Mouse (Mus musculus) embryonic facial prominence, embryonic 14.5 days (tissue): ENCODE measurements at regions not wholly inside any gene's neighbourhood (a gene's known extent, or its start where the extent isn't known, plus 50 kb on each side); places are given as distances from the start of the nearest gene placed in this dataset.

Experiments used
- ATAC-seq: fragments of 200-750 bp; cut with Nextera tagmentation; 2 replicates; pipeline ENCODE4 v1.8.0; 2017; ENCODE audit warnings: low read depth, moderate number of reproducible peaks, moderate TSS enrichment
- DNase-seq: peaks from one replicate; pipeline ENCODE4 v3.0.0-alpha.2; 2015; ENCODE audit warnings: low spot score
- H3K27ac ChIP-seq: fragments of 300-500 bp; sonication (generic); replicated peaks from 2 replicates; pipeline ENCODE4 v1.5.1; 2014; ENCODE audit warnings: low read depth, mild to moderate bottlenecking, low read length, moderate library complexity
- H3K27me3 ChIP-seq: fragments of 300-500 bp; sonication (generic); replicated peaks from 2 replicates; pipeline ENCODE4 v1.6.1; 2014; ENCODE audit warnings: low read length; ENCODE audit not compliant: control insufficient read depth, insufficient read depth
- H3K36me3 ChIP-seq: fragments of 300-500 bp; sonication (generic); 2 replicates; pipeline ENCODE4 v1.6.1; 2014; ENCODE audit warnings: low read length, mixed read lengths; ENCODE audit not compliant: control insufficient read depth, insufficient read depth
- H3K4me1 ChIP-seq: fragments of 300-500 bp; sonication (generic); 2 replicates; pipeline ENCODE4 v1.6.1; 2014; ENCODE audit warnings: antibody characterized with exemption, low read length; ENCODE audit not compliant: control insufficient read depth, insufficient read depth
- H3K4me2 ChIP-seq: fragments of 300-500 bp; sonication (generic); 2 replicates; pipeline ENCODE4 v1.6.1; 2014; ENCODE audit warnings: low read depth, mild to moderate bottlenecking, low read length, moderate library complexity, mixed read lengths
- H3K4me3 ChIP-seq: fragments of 300-500 bp; sonication (generic); 2 replicates; pipeline ENCODE4 v1.5.1; 2014; ENCODE audit warnings: low read depth, mild to moderate bottlenecking, low read length
- H3K9ac ChIP-seq: fragments of 300-500 bp; sonication (generic); 2 replicates; pipeline ENCODE4 v1.6.1; 2014; ENCODE audit warnings: low read depth, mild to moderate bottlenecking, low read length, moderate library complexity, mixed read lengths
- H3K9me3 ChIP-seq: fragments of 300-500 bp; sonication (generic); 2 replicates; pipeline ENCODE4 v1.6.1; 2016; ENCODE audit warnings: low read length; ENCODE audit not compliant: control insufficient read depth
- WGBS: fragments of 180-500 bp; shearing (Covaris S2); extraction: QIAGEN DNeasy Blood & Tissue Kit; methylation state at CpG from one replicate; pipeline ENCODE4 v1.1.7; 2014; 5-methylcytosine and 5-hydroxymethylcytosine counted together

DNA sequence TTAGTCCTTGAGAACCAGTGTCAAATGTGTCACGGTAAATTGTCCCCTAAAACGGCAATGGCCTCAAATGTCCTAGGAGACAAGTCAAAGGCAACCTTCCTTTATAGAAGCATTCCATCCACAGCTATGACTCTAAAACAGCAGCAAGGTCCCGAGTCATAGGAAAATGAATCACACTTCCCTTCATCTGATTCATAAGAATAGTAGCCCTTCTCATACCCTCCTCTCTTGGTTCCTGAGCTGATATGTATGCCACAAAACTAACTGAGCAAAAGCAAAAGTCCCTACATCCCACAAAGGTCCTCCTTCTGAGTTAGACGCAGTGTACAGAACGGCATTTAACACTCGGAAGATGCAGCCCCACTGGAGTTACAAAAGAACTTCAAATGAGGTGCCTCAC lies 250.6 kb upstream of the Thrb start:
- H3K9me3 ChIP-seq = no peaks in the 10 kb centered on the region
- H3K27ac ChIP-seq = no peak overlapping the region
- ATAC-seq = no peak
- H3K4me2 ChIP-seq = no peak overlapping the region
- DNase-seq = no peak
- H3K4me3 ChIP-seq = no peak overlapping the region
- 0 out of 2 replicates have a peak, but pooled peaks cover 3% of the 10 kb centered on the region for H3K4me1 ChIP-seq
- WGBS = 87% methylated on average over 6 of the region's 6 CpGs
- no peaks in the 10 kb centered on the region for H3K27me3 ChIP-seq
- no peak overlapping the region for H3K9ac ChIP-seq
- no peaks in the 10 kb centered on the region for H3K36me3 ChIP-seq

DNA sequence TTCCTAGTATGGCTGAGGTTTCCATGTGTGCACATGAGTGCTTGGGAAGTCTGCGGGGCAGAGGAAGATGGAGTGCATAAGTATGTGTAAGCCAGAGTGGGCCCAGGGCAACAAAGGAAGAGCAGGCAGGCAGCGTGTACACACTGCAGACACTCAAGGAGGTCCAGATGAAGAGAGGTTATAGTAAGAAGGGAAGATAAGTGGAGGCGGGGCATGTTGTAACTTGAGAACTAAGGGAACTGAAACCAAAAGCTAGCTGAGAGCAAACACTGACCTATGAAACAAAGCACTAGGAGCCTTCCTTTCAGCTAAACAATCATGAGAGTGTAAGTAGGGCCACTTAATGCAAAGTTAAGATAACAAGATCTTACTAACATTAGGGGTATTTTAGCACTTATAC lies 249.3 kb upstream of the Thrb start:
- 27% methylated on average over 3 of the region's 3 CpGs for WGBS

DNA sequence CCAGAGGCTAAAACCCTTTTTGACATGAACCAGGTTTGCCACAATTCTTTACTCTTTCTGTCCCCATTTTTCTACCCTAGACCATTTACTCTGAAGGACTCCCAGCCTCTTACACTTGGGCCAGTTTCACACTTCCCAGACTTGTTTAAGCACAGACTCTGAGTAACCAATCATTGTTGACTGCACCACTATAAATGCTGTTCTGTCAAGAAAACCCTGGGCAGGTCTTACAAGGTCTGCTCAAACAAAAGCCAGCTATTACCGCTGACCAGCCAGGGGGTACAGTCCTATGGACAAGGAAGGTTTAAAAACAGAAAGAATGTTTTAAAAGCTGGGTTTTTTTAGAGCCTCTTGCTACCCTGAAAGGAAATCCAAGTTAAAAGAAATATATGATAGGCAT lies 248.8 kb upstream of the Thrb start:
- H3K9ac ChIP-seq = no peak overlapping the region
- no peaks in the 10 kb centered on the region for H3K27me3 ChIP-seq
- H3K4me3 ChIP-seq = no peak overlapping the region
- ATAC-seq (no peak), DNase-seq (no peak)
- 0 out of 2 replicates have a peak, but pooled peaks cover 3% of the 10 kb centered on the region for H3K4me1 ChIP-seq
- 61% methylated on average over 1 of the region's 1 CpGs for WGBS
- H3K27ac ChIP-seq = no peak overlapping the region
- H3K9me3 ChIP-seq = no peaks in the 10 kb centered on the region
- H3K36me3 ChIP-seq = no peaks in the 10 kb centered on the region
- no peak overlapping the region for H3K4me2 ChIP-seq

More for the DNA sequence above, 249.3 kb upstream of the Thrb start:
- H3K9ac ChIP-seq = no peak overlapping the region
- 0 out of 2 replicates have a peak, but pooled peaks cover 3% of the 10 kb centered on the region for H3K4me1 ChIP-seq
- H3K36me3 ChIP-seq = no peaks in the 10 kb centered on the region
- peak; percentile 26 for DNase-seq
- ATAC-seq = no peak
- no peaks in the 10 kb centered on the region for H3K27me3 ChIP-seq
- no peak overlapping the region for H3K27ac ChIP-seq
- H3K4me3 ChIP-seq = no peak overlapping the region
- H3K9me3 ChIP-seq = no peaks in the 10 kb centered on the region
- no peak overlapping the region for H3K4me2 ChIP-seq

DNA sequence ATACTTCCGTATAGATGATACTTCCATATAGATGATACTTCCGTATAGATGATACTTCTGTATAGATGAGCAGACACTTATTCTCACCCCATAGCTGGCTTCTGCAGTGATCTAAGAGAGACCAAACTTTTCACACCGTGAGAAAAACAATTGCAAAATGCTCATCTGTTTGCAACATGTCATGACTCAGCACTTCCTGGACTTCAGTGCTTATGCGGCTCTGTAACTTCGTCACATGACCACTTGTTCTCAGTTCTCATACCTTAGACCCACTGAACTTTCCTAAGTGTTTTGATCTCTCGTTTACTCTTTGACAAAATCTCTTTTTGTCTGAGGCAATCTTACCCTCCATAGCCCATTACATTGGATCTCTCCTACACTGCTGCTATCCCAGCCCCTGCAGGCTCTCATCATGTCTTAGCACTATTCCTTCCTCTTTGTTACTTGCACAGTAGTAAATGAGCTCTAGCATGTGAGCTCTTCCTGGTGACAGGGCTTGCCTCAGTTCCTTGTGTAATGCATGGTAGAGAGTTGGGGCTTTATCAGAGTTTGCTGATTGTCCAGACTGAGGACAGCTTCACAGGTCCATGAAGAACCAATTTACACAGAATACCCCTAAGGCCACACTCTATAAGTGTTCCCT lies 245.7 kb upstream of the Thrb start:
- H3K4me2 ChIP-seq = no peak overlapping the region
- 79% methylated on average over 6 of the region's 6 CpGs for WGBS
- no peaks in the 10 kb centered on the region for H3K9me3 ChIP-seq
- ATAC-seq (no peak), DNase-seq (no peak)
- H3K27ac ChIP-seq = no peak overlapping the region
- H3K4me3 ChIP-seq = no peak overlapping the region
- H3K27me3 ChIP-seq = no peaks in the 10 kb centered on the region
- no peaks in the 10 kb centered on the region for H3K4me1 ChIP-seq
- H3K36me3 ChIP-seq = no peaks in the 10 kb centered on the region
- no peak overlapping the region for H3K9ac ChIP-seq

DNA sequence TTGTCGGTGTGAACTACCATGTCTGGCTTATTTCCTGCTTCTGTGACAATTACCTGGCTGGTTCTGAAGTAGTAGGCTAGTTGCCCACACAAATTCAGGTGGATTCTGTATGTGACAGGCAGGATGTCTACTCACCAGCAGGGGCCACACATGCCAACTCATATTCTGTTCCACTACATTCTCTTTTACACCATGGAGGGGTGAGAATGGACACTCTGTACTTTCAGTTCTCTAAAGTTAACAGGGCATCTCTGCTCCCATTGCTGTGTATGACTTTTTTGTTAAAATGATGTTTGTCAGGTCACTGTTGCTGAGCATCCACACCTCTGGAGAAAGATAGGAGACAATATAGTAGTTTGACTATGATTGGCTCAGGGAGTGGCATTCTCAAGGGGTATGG lies 232.3 kb upstream of the Thrb start:
- Histone ChIP-seq H3K4me1 (no peaks in the 10 kb centered on the region), H3K9ac (no peak overlapping the region), H3K27me3 (no peaks in the 10 kb centered on the region), H3K9me3 (no peaks in the 10 kb centered on the region), H3K4me2 (no peak overlapping the region), H3K4me3 (no peak overlapping the region), H3K36me3 (no peaks in the 10 kb centered on the region), H3K27ac (no peak overlapping the region)
- 67% methylated on average over 1 of the region's 1 CpGs for WGBS
- no peak for DNase-seq
- ATAC-seq = no peak

DNA sequence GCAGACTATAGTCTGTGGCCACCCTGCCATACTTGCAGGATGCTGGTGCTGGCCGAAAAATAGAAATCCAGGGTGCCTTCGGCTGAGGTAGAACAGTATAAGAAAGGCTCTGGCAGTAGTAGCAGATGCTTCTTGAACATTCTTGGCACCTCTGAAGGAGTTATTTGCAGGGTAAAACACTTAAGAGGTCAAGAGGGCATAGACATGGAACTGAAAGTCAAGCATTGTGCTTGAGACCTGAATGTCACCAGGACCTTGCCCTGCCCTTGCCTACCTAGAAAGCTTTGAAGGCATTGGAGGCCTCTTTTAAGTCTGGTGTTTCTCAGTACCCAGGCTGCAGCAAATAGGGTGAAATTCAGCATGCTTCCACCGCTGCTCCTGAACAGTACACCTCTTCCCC lies 230.9 kb upstream of the Thrb start:
- no peaks in the 10 kb centered on the region for H3K36me3 ChIP-seq
- H3K27me3 ChIP-seq = no peaks in the 10 kb centered on the region
- H3K4me3 ChIP-seq = no peak overlapping the region
- 79% methylated on average over 3 of the region's 3 CpGs for WGBS
- H3K9me3 ChIP-seq = no peaks in the 10 kb centered on the region
- ATAC-seq = no peak
- no peak overlapping the region for H3K27ac ChIP-seq
- H3K9ac ChIP-seq = no peak overlapping the region
- H3K4me2 ChIP-seq = no peak overlapping the region
- H3K4me1 ChIP-seq = no peaks in the 10 kb centered on the region
- no peak for DNase-seq

DNA sequence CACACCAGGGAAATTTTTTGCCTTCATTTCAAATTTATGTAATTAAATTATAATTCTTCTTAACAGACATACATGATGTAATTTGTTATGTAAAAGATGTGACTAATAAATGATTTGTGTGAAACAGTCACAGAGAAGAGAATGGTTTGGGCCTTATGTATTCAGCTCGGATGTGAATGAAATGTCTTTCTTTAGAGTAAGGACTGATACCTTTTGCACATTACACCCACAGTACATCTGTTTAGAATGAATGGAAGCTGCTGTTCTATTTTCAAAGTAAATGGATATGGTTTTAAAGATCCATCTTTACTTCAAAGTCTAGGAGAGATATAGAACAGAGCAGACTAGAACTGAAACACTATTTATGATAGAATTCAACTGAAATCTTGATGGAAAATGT lies 226.7 kb upstream of the Thrb start:
- 51% methylated on average over 1 of the region's 1 CpGs for WGBS

DNA sequence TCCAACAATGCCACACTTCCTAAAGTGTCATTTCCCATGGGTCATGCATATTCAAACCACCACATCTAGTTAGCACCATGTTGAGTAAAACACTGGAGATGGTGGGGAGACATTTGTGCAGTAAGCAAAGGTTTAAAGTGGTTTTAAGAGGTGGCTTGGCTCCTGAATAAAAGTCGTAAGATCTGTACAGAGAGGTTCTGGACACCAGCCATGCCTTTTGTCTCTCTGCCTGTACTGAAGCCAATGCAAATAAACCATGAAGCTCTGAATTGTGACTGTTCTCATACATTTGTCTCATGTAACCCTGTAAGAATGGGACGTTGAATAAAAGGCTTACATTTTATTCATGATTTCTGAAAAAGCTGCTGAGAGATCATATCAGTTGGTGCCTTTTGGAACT lies 202.1 kb upstream of the Thrb start:
- 56% methylated on average over 2 of the region's 2 CpGs for WGBS
- no peak for ATAC-seq
- H3K27ac ChIP-seq = no peak overlapping the region

More for the DNA sequence above, 226.7 kb upstream of the Thrb start:
- H3K4me2 ChIP-seq = no peak overlapping the region
- H3K4me3 ChIP-seq = no peak overlapping the region
- ATAC-seq (no peak), DNase-seq (no peak)
- no peaks in the 10 kb centered on the region for H3K4me1 ChIP-seq
- H3K27ac ChIP-seq = no peak overlapping the region
- no peaks in the 10 kb centered on the region for H3K9me3 ChIP-seq
- no peaks in the 10 kb centered on the region for H3K27me3 ChIP-seq
- no peaks in the 10 kb centered on the region for H3K36me3 ChIP-seq
- no peak overlapping the region for H3K9ac ChIP-seq

DNA sequence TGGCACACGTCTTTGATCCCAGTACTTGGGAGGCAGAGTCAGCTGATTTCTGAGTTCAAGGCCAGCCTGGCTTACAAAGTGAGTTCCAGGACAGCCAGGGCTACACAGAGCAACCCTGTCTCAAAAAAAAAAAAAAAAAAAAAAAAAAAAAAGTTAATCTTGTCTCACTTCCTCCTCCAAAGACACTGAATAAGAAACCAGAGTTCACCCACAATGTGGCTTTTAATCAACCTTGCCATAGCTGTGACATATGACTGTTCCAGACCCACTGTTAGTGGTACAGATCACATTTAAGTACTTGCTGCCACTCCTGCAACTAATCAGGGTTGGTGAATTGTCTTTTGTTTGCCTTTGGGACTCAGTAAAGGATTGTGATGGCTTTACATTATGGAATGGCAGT lies 181.1 kb upstream of the Thrb start:
- Histone ChIP-seq H3K4me2 (no peak overlapping the region), H3K36me3 (no peaks in the 10 kb centered on the region), H3K4me3 (no peak overlapping the region), H3K27ac (no peak overlapping the region), H3K9me3 (no peaks in the 10 kb centered on the region), H3K9ac (no peak overlapping the region), H3K27me3 (no peaks in the 10 kb centered on the region), H3K4me1 (no peaks in the 10 kb centered on the region)
- ATAC-seq = no peak
- WGBS = 77% methylated on average over 1 of the region's 1 CpGs
- no peak for DNase-seq

More for the DNA sequence above, 202.1 kb upstream of the Thrb start:
- H3K9ac ChIP-seq = no peak overlapping the region
- H3K4me3 ChIP-seq = no peak overlapping the region
- H3K36me3 ChIP-seq = no peaks in the 10 kb centered on the region
- DNase-seq = peak; percentile 34
- H3K4me2 ChIP-seq = no peak overlapping the region
- no peaks in the 10 kb centered on the region for H3K9me3 ChIP-seq
- no peaks in the 10 kb centered on the region for H3K27me3 ChIP-seq
- no peaks in the 10 kb centered on the region for H3K4me1 ChIP-seq
